Mouse (Mus musculus) cerebellum, adult 8-10 months (tissue): ENCODE measurements around the gene Olfr1076.
"Not testable (repeated sequence)": the region's sequence is repeated elsewhere in the genome, so short reads cannot be mapped to it uniquely, and the experiment has no call there.

Experiments used
- DNase-seq: peaks from one replicate; pipeline ENCODE4 v3.0.0; 2022

Olfr1076 gene

GRCm38 (mm10) chr2:86508161-86508560 is at the start of gene Olfr1076:
TSS of gene Olfr1076 (plus strand) at chr2:86508461.
- DNase-seq, result no peak

- no peak for DNase-seq
Measured at GRCm38 (mm10) chr2:86460434-86460833, 47.8 kb upstream of the Olfr1076 start.

DNA sequence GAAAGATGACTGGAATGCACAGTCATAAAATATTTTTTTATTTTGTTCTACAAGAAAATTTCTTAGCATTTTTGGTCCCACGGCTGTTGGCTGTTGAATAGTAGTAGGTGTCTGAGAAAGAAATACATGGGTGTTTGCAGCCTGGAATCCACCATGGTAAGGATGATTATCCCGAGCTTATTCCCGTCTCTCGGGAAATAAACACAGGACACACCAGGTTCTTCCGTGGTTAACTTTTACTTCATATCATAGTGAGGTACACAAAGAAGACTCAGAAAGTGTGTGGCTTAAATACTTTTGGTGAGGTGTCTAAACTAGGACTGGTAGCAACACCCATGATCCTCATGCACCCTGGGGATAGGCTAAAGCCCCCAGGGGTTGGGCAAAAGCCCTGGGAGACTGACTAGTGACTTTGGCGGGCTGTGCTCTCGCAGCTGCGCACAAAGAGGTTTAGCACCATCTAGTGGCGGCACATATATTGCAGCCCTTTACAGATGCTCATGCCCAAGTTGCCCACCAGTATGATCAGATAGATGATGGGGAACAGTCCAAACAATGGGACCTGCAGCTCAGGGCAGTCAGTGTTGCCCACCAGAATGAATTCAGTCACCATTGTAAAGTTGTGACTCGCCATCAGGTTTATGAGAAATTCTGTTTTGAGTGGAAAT is 43.7 kb upstream of the Olfr1076 start:
- DNase-seq, result peak; percentile 16

GRCm38 (mm10) chr2:86487286-86487685 is 21.0 kb upstream of the Olfr1076 start, which contains the start of gene Olfr228:
TSS of gene Olfr228 (minus strand) at chr2:86487386.
- DNase-seq, result no peak

DNA sequence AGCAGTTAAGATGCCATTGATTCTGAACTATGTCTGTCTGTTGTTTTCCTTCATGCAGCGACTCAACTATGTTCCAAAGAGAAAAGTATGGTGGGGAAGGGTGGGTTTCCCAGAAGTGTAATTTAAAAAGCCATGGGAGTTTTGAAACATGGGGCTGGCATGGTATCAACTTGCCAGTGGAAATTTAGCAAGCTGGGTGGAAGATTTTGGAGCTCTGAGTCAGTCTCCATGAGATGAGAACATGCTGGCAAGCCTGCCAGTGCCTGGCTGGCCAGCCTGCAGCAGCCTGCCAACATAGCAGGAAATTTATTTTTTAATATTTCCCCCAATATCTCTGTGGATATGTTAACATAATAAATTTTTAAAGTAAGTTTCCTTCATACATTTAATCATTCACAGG is 22.7 kb downstream of the Olfr1076 start:
- no peak for DNase-seq

- DNase-seq, result no peak
Measured at GRCm38 (mm10) chr2:86542380-86542779, 34.1 kb downstream of the Olfr1076 start, which contains the start of gene Olfr1079. TSS of gene Olfr1079 (minus strand) at chr2:86542480.

DNA sequence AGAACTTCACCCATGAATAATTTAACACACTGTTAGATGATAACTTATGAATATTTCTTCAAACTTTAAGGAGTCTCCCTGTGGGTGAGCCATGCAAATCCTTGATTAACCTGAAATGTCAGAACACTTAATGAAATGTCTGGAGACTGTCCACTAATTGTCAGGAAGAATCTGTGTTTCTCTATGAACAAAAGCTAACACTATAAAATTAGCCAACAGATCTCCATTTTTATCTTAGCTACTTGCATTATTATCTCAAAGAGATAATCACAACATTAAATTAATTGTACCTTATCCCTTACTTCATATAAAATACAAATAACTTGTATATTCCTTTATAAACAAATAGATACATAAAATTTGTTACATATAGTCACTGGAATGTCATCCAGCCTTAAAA is 49.9 kb downstream of the Olfr1076 start, which contains the start of gene Olfr1080:
Olfr1080 (minus strand) TSS at position 101 of the 400 bp plus-strand sequence.
- DNase-seq, result not testable (repeated sequence)
